Mouse (Mus musculus) midbrain, embryonic 11.5 days (tissue): ENCODE data around the gene Sumo1. TPM values are rescaled to one million over a fixed set of nuclear protein-coding genes. Genes with fewer than 3 reads are reported as not detected.

Source experiments
- ATAC-seq: fragments of 200-750 bp; cut with Nextera tagmentation; 2 replicates; pipeline ENCODE4 v1.8.0; 2017; ENCODE audit warnings: moderate TSS enrichment, moderate library complexity; ENCODE audit not compliant: low FRiP score
- DNase-seq: peaks from one replicate; pipeline ENCODE4 v3.0.0; 2015; ENCODE audit warnings: low spot score; ENCODE audit errors: missing footprints
- H3K27ac ChIP-seq: fragments of 300-500 bp; sonication (generic); 2 replicates; pipeline ENCODE4 v1.5.1; 2014; ENCODE audit warnings: low read depth, low read length
- H3K27me3 ChIP-seq: fragments of 300-500 bp; sonication (generic); 2 replicates; pipeline ENCODE4 v1.6.1; 2014; ENCODE audit warnings: mild to moderate bottlenecking, low read length, moderate library complexity, mixed read lengths; ENCODE audit not compliant: control insufficient read depth, insufficient read depth
- H3K36me3 ChIP-seq: fragments of 300-500 bp; sonication (generic); 2 replicates; pipeline ENCODE4 v1.6.1; 2014; ENCODE audit warnings: mild to moderate bottlenecking, low read length, moderate library complexity, mixed read lengths; ENCODE audit not compliant: control insufficient read depth, insufficient read depth
- H3K4me1 ChIP-seq: fragments of 300-500 bp; sonication (generic); 2 replicates; pipeline ENCODE4 v1.6.1; 2014; ENCODE audit warnings: low read length; ENCODE audit not compliant: control insufficient read depth, insufficient read depth
- H3K4me2 ChIP-seq: fragments of 300-500 bp; sonication (generic); 2 replicates; pipeline ENCODE4 v1.6.1; 2014; ENCODE audit warnings: mild to moderate bottlenecking, moderate library complexity
- H3K4me3 ChIP-seq: fragments of 300-500 bp; sonication (generic); 2 replicates; pipeline ENCODE4 v1.5.1; 2014; ENCODE audit warnings: low read depth, low read length
- H3K9ac ChIP-seq: fragments of 300-500 bp; sonication (generic); 2 replicates; pipeline ENCODE4 v1.6.1; 2014; ENCODE audit warnings: low read length
- H3K9me3 ChIP-seq: fragments of 300-500 bp; sonication (generic); 2 replicates; pipeline ENCODE4 v1.6.1; 2016; ENCODE audit warnings: low read length; ENCODE audit not compliant: control insufficient read depth
- WGBS: fragments of 180-500 bp; shearing (Covaris S2); extraction: QIAGEN DNeasy Blood & Tissue Kit; methylation state at CpG from one replicate; pipeline ENCODE4 v1.1.7; 2014; 5-methylcytosine and 5-hydroxymethylcytosine counted together
- polyA plus RNA-seq: library from polyadenylated mRNA; unstranded; fragments of >200 nt; fragmentation: Nextera tagmentation; extraction: Ambion mirVana; gene quantifications from 2 replicates; pipeline ENCODE4 v1.2.1, GENCODE M21; 2014

Sumo1 gene
- polyA plus RNA-seq = 603 and 652 TPM in 2 replicates

DNA sequence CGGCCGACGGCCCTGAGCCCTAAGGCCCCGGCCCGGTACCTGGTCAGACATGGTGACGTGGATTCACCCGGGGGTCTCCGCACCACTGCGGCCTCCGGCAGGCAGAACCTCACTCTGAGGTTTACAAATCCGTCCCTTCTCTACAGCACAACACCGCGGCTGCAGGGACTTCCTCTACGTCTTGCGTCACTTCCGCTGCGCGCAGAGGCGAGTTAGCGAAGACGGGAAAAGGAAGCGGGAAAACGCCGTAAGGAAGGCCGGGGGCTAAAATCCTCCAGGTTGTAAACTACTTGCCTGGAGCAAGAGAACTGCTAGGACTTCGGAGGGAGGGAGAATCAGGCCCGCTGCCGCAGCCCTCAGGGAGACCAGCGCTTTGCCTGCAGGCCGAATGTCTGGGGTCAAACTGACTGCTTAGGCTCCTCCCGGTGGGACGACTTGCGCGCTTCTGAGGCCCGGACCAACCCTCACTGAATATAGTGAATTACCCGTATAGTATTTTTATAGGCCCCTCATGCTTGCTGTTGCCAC lies at the start of gene Sumo1:
Sumo1 (minus strand) TSS at position 194 of the 528 bp plus-strand sequence.
- no peaks in the 10 kb centered on the region for H3K27me3 ChIP-seq
- WGBS = under 1% methylated on average over 36 of the region's 36 CpGs
- H3K4me3 ChIP-seq = peak within 1 kb of the TSS; percentile 62
- no peaks in the 10 kb centered on the region for H3K9me3 ChIP-seq
- peaks cover 10% of the 10 kb centered on the region for H3K4me1 ChIP-seq
- H3K9ac ChIP-seq = peak within 1 kb of the TSS; percentile 83
- peak; percentile 97 for DNase-seq
- H3K27ac ChIP-seq = peak within 1 kb of the TSS; percentile 90
- ATAC-seq = peak; percentile 97
- H3K36me3 ChIP-seq = no peaks in the 10 kb centered on the region
- H3K4me2 ChIP-seq = peak within 1 kb of the TSS; percentile 84

- 61% methylated on average over 4 of the region's 4 CpGs for WGBS
- DNase-seq = peak; percentile 91
- Histone ChIP-seq H3K36me3 (no peaks in the 10 kb centered on the region; the same call in 1 of the 2 replicates), H3K4me1 (no peaks in the 10 kb centered on the region), H3K4me2 (no peak overlapping the region), H3K9ac (no peak overlapping the region), H3K9me3 (no peaks in the 10 kb centered on the region), H3K27me3 (no peaks in the 10 kb centered on the region), H3K4me3 (no peak overlapping the region), H3K27ac (no peak overlapping the region)
- no peak for ATAC-seq
Observed at GRCm38 (mm10) chr1:59719900-59720299, 49.3 kb upstream of the Sumo1 start.

- DNase-seq = no peak
- Histone ChIP-seq H3K9me3 (no peaks in the 10 kb centered on the region), H3K4me3 (no peak overlapping the region), H3K9ac (no peak overlapping the region), H3K4me2 (no peak overlapping the region), H3K36me3 (peaks cover 31% of the 10 kb centered on the region), H3K27me3 (no peaks in the 10 kb centered on the region), H3K27ac (no peak overlapping the region), H3K4me1 (no peaks in the 10 kb centered on the region)
- no peak for ATAC-seq
- 100% methylated on average over 1 of the region's 1 CpGs for WGBS
Observed at GRCm38 (mm10) chr1:59701766-59702165, 31.1 kb upstream of the Sumo1 start.

- Histone ChIP-seq H3K9ac (no peak overlapping the region), H3K27me3 (no peaks in the 10 kb centered on the region), H3K4me3 (no peak overlapping the region), H3K36me3 (peaks cover 23% of the 10 kb centered on the region), H3K4me1 (no peaks in the 10 kb centered on the region), H3K27ac (no peak overlapping the region), H3K9me3 (no peaks in the 10 kb centered on the region), H3K4me2 (no peak overlapping the region)
- DNase-seq = no peak
- WGBS = 95% methylated on average over 3 of the region's 3 CpGs
- ATAC-seq = no peak
Observed at GRCm38 (mm10) chr1:59698207-59698606, 27.6 kb upstream of the Sumo1 start.

- no peaks in the 10 kb centered on the region for H3K27me3 ChIP-seq
- H3K4me3 ChIP-seq = no peak overlapping the region
- H3K9ac ChIP-seq = no peak overlapping the region
- H3K4me2 ChIP-seq = no peak overlapping the region
- DNase-seq = no peak
- H3K27ac ChIP-seq = no peak overlapping the region
- ATAC-seq = no peak
- peaks cover 23% of the 10 kb centered on the region for H3K36me3 ChIP-seq
- WGBS = 90% methylated on average over 5 of the region's 5 CpGs
- H3K9me3 ChIP-seq = no peaks in the 10 kb centered on the region
- no peaks in the 10 kb centered on the region for H3K4me1 ChIP-seq
Observed at GRCm38 (mm10) chr1:59697751-59698150, 27.1 kb upstream of the Sumo1 start.

GRCm38 (mm10) chr1:59690467-59690866 lies 19.8 kb upstream of the Sumo1 start:
- H3K4me3 ChIP-seq = no peak overlapping the region
- H3K36me3 ChIP-seq = no peaks in the 10 kb centered on the region
- DNase-seq = no peak
- 90% methylated on average over 5 of the region's 5 CpGs for WGBS
- no peaks in the 10 kb centered on the region for H3K9me3 ChIP-seq
- H3K4me2 ChIP-seq = no peak overlapping the region
- H3K27me3 ChIP-seq = no peaks in the 10 kb centered on the region
- no peak overlapping the region for H3K9ac ChIP-seq
- no peak overlapping the region for H3K27ac ChIP-seq
- H3K4me1 ChIP-seq = peaks cover 16% of the 10 kb centered on the region
- no peak for ATAC-seq

DNA sequence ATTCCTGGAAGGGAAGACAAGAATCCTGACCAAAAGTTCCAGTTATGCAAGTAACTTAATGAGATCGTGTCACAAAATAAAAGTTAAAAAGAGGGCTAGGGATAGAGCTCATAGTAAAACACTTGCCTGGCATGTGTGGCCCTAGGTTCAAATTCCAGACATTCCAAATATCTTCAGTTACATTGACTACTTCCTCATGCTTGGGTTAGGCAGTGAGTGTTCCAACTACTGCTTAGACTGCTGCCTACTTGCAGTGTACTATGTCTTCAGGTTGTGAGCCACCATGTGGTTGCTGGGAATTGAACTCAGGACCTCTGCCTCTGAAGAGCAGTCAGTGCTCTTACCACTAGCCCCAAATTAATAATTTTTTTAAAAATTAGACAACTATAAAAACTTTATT lies 16.9 kb upstream of the Sumo1 start:
- Histone ChIP-seq H3K4me1 (peaks cover 16% of the 10 kb centered on the region), H3K4me3 (no peak overlapping the region), H3K27ac (no peak overlapping the region), H3K9ac (no peak overlapping the region), H3K9me3 (no peaks in the 10 kb centered on the region), H3K27me3 (no peaks in the 10 kb centered on the region), H3K36me3 (no peaks in the 10 kb centered on the region), H3K4me2 (no peak overlapping the region)
- ATAC-seq (no peak), DNase-seq (no peak)
- 72% methylated on average over 1 of the region's 1 CpGs for WGBS

GRCm38 (mm10) chr1:59684819-59685755 lies 14.5 kb upstream of the Sumo1 start, which contains the start of gene Nop58:
Gene Nop58, plus strand, starts transcription at chr1:59684971.
- ATAC-seq (peak; percentile 97), DNase-seq (peak; percentile 99)
- Histone ChIP-seq H3K4me2 (peak within 1 kb of the TSS; percentile 88), H3K4me3 (peak within 1 kb of the TSS; percentile 83), H3K9ac (peak within 1 kb of the TSS; percentile 93), H3K36me3 (no peaks in the 10 kb centered on the region), H3K27me3 (no peaks in the 10 kb centered on the region), H3K4me1 (peaks cover 16% of the 10 kb centered on the region), H3K9me3 (no peaks in the 10 kb centered on the region), H3K27ac (peak within 1 kb of the TSS; percentile 61)
- WGBS = under 1% methylated on average over 49 of the region's 49 CpGs
